Mouse (Mus musculus): ENCODE results near the gene Slc24a5. TPM values are rescaled to one million over a fixed set of nuclear protein-coding genes. Genes with fewer than 3 reads are reported as not detected.

Gene Slc24a5
- polyA plus RNA-seq, 1 experiment from 2014 or later = 7.0 TPM

DNA sequence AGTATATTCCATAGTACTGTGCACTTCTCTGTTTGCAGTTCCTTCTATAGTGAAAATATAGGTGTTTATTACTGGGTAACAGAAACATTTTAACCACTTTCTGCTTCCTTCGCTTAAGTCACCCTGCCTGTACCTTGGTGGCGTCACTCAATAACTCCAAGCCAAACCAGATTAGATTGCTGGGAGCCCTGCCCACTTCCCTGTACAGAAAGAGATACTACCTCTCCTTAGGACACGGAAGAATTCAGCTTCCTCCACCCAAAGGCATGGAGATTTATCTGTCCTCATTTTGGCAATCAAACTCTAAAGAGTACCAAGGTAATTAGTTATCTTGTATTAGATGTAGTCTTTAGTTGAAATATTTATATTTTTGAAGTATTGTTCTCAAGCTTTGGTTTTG, 58.9 kb downstream of the Slc24a5 start:
- H3K4me3 ChIP-seq (ENCODE audit: low read depth, low read length) = no peak overlapping the region
- H3K27ac ChIP-seq (ENCODE audit: low read depth, low read length) = no peak overlapping the region
- ATAC-seq (ENCODE audit: insufficient read depth, low FRiP score, low TSS enrichment) (no peak), DNase-seq (ENCODE audit: low spot score) (no peak)
- H3K9me3 ChIP-seq (ENCODE audit: control insufficient read depth, low read length) = no peaks in the 10 kb centered on the region
- no peak overlapping the region for H3K4me2 ChIP-seq (ENCODE audit: low read depth)
- no peaks in the 10 kb centered on the region for H3K27me3 ChIP-seq (ENCODE audit: control insufficient read depth, insufficient read depth, low read length)
- H3K9ac ChIP-seq (ENCODE audit: low read length) = no peak overlapping the region
- no peaks in the 10 kb centered on the region for H3K36me3 ChIP-seq (ENCODE audit: control insufficient read depth, insufficient read depth, low read length)
- peaks cover 5% of the 10 kb centered on the region; the same call in 1 of the 2 replicates for H3K4me1 ChIP-seq (ENCODE audit: control insufficient read depth, insufficient read depth, low read length)
- WGBS = 87% methylated on average over 3 of the region's 3 CpGs

GRCm38 (mm10) chr2:125134113-125134512, 66.2 kb downstream of the Slc24a5 start:
- Histone ChIP-seq H3K9ac (ENCODE audit: low read length) (no peak overlapping the region), H3K4me3 (ENCODE audit: low read depth, low read length) (no peak overlapping the region), H3K9me3 (ENCODE audit: control insufficient read depth, low read length) (no peaks in the 10 kb centered on the region), H3K27me3 (ENCODE audit: control insufficient read depth, insufficient read depth, low read length) (no peaks in the 10 kb centered on the region), H3K27ac (ENCODE audit: low read depth, low read length) (no peak overlapping the region), H3K4me2 (ENCODE audit: low read depth) (no peak overlapping the region), H3K36me3 (ENCODE audit: control insufficient read depth, insufficient read depth, low read length) (no peaks in the 10 kb centered on the region), H3K4me1 (ENCODE audit: control insufficient read depth, insufficient read depth, low read length) (no peaks in the 10 kb centered on the region; the same call in 1 of the 2 replicates)
- ATAC-seq (ENCODE audit: insufficient read depth, low FRiP score, low TSS enrichment) = no peak
- no peak for DNase-seq (ENCODE audit: low spot score)
- WGBS = 34% methylated on average over 4 of the region's 4 CpGs

DNA sequence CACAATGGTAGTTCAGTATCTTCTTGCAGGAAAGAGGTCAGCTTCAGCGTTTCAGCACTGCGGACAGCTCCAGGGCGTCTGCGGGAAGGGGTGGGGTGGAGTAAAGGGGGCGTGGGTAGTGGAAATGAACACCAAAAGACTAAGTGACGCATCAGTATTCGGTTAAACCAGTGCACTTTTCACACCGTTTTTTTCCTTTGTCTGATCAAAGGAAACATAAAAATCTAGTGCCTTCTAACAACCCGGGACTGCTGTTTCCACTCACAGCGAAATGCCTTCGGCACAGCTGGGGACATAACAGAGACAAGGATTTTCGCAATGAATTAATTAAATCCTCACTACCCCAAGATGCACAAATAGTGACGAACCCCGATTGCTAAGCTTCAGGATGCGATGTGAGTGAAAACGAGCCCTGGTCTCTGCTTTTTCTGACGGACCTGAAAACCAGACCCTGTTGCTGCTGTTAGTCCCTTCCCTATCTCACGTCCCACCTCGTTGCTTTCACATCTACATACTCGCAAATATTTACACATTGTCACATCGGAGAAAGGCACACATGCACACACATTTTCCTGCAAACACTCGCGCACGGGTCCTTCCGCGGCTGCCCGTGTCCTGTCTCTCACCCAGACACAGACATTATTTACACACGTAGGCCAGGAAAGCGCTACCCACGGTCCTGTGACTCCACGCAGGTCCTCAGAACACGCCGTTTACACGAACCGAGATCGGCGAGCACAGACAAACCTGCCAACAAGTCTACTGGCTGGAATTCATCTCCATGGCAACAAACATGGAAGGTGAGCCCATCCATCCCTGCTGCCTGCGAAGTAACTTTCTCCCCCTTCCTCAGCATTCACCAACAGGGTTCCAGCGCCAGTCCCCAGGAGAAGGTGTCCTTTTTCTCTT, 68.2 kb downstream of the Slc24a5 start, which contains the start of gene Ctxn2:
Gene Ctxn2, plus strand, starts transcription at position 790 of the 909 bp plus-strand sequence.
- Histone ChIP-seq H3K4me3 (ENCODE audit: low read depth, low read length) (peak within 1 kb of the TSS; percentile 32), H3K4me1 (ENCODE audit: control insufficient read depth, insufficient read depth, low read length) (no peaks in the 10 kb centered on the region; the same call in 1 of the 2 replicates), H3K27ac (ENCODE audit: low read depth, low read length) (no peak within 1 kb of the TSS), H3K4me2 (ENCODE audit: low read depth) (peak within 1 kb of the TSS; percentile 64), H3K9ac (ENCODE audit: low read length) (0 out of 2 replicates have a peak within 1 kb of the TSS, but pooled peaks have one; percentile 11), H3K9me3 (ENCODE audit: control insufficient read depth, low read length) (no peaks in the 10 kb centered on the region), H3K36me3 (ENCODE audit: control insufficient read depth, insufficient read depth, low read length) (no peaks in the 10 kb centered on the region), H3K27me3 (ENCODE audit: control insufficient read depth, insufficient read depth, low read length) (no peaks in the 10 kb centered on the region)
- DNase-seq (ENCODE audit: low spot score) = peak; percentile 85
- ATAC-seq (ENCODE audit: insufficient read depth, low FRiP score, low TSS enrichment) = no peak
- WGBS = 2% methylated on average over 39 of the region's 39 CpGs

- H3K4me1 ChIP-seq (ENCODE audit: control insufficient read depth, insufficient read depth, low read length) = no peaks in the 10 kb centered on the region; the same call in 1 of the 2 replicates
- no peaks in the 10 kb centered on the region for H3K36me3 ChIP-seq (ENCODE audit: control insufficient read depth, insufficient read depth, low read length)
- no peak overlapping the region for H3K9ac ChIP-seq (ENCODE audit: low read length)
- no peak for ATAC-seq (ENCODE audit: insufficient read depth, low FRiP score, low TSS enrichment)
- peak overlapping the region; percentile 64 for H3K4me2 ChIP-seq (ENCODE audit: low read depth)
- H3K27ac ChIP-seq (ENCODE audit: low read depth, low read length) = no peak overlapping the region
- no peaks in the 10 kb centered on the region for H3K27me3 ChIP-seq (ENCODE audit: control insufficient read depth, insufficient read depth, low read length)
- 32% methylated on average over 7 of the region's 7 CpGs for WGBS
- no peak for DNase-seq (ENCODE audit: low spot score)
- no peaks in the 10 kb centered on the region for H3K9me3 ChIP-seq (ENCODE audit: control insufficient read depth, low read length)
- no peak overlapping the region; the same call in 1 of the 2 replicates for H3K4me3 ChIP-seq (ENCODE audit: low read depth, low read length)
Measured at GRCm38 (mm10) chr2:125136846-125137245, 68.9 kb downstream of the Slc24a5 start.

Other genes with a start within 250 kb of the Slc24a5 start
- gene Myef2, start 55.5 kb downstream of the Slc24a5 start, polyA plus RNA-seq (2014; fragmentation: Nextera tagmentation; extraction: Ambion mirVana) = 247 and 250 TPM in 2 replicates
- gene Ctxn2, start 68.6 kb downstream of the Slc24a5 start, polyA plus RNA-seq (2014; fragmentation: Nextera tagmentation; extraction: Ambion mirVana) = not detected in 2 replicates
- gene Slc12a1, start 84.4 kb downstream of the Slc24a5 start, polyA plus RNA-seq (2014; fragmentation: Nextera tagmentation; extraction: Ambion mirVana) = 0.05 and 0.07 TPM in 2 replicates
- 171 and 175 TPM in 2 replicates for gene Dut, start 179.1 kb downstream of the Slc24a5 start, polyA plus RNA-seq (2014; fragmentation: Nextera tagmentation; extraction: Ambion mirVana)

All from neural tube, embryonic 11.5 days (tissue).